Mouse (Mus musculus): ENCODE measurements at regions not wholly inside any gene's neighbourhood (a gene's known extent, or its start where the extent isn't known, plus 50 kb on each side); places are given as distances from the start of the nearest gene placed in this dataset.

- DNase-seq (ENCODE audit: low read depth): no peak
- no peak for TF ChIP-seq POLR2A (IDR thresholded peaks at IDR 0.05; ENCODE audit: borderline replicate concordance, extremely low read depth, insufficient read depth, insufficient read length, poor library complexity, severe bottlenecking)
- no peak for TF ChIP-seq CTCF (IDR thresholded peaks at IDR 0.05; ENCODE audit: borderline replicate concordance, extremely low read depth, insufficient read depth, insufficient read length)
Measured at GRCm38 (mm10) chr14:25223091-25223490, 235.9 kb upstream of the Zmiz1 start.

- DNase-seq (ENCODE audit: low read depth): peak; percentile 67
- TF ChIP-seq POLR2A (IDR thresholded peaks at IDR 0.05; ENCODE audit: borderline replicate concordance, extremely low read depth, insufficient read depth, insufficient read length, poor library complexity, severe bottlenecking) (no peak), CTCF (IDR thresholded peaks at IDR 0.05; ENCODE audit: borderline replicate concordance, extremely low read depth, insufficient read depth, insufficient read length) (no peak)
Measured at GRCm38 (mm10) chr14:25225214-25225613, 233.8 kb upstream of the Zmiz1 start.

DNA sequence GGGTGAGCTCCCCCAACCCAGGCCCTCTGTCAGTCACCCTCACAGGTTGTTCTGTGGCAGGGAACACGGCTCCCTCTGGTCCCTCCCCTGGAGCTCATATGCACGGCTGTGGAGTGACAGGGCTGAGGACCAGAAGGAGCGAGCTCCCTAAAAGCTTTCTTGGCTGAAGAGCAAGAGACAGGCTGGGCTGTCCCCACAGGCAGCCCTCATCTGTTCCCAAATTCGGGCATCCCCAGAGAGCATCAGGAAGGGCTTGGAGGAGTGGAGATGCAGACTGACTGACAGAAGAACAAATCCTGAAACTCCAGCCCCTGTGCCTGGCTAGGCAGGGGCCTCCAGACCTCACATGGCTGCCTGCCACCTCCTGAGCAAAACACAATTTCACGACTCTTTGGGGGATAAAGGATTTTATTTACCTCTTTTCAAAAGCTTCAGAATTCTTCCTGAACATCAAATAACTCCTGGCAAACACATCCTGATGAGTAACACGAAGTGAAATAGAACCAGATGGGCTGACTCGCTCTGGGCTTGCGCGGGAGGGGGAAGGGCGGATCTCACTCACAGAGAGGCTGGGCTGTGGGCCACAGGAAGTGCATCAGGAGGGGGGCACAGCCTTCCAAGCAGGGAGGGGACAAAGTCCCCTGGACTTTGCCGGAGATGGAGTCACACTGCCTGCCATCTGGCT lies 232.7 kb upstream of the Zmiz1 start:
- peak; percentile 96 for DNase-seq (ENCODE audit: low read depth)
- no peak for TF ChIP-seq CTCF (IDR thresholded peaks at IDR 0.05; ENCODE audit: borderline replicate concordance, extremely low read depth, insufficient read depth, insufficient read length)
- no peak for TF ChIP-seq POLR2A (IDR thresholded peaks at IDR 0.05; ENCODE audit: borderline replicate concordance, extremely low read depth, insufficient read depth, insufficient read length, poor library complexity, severe bottlenecking)

DNA sequence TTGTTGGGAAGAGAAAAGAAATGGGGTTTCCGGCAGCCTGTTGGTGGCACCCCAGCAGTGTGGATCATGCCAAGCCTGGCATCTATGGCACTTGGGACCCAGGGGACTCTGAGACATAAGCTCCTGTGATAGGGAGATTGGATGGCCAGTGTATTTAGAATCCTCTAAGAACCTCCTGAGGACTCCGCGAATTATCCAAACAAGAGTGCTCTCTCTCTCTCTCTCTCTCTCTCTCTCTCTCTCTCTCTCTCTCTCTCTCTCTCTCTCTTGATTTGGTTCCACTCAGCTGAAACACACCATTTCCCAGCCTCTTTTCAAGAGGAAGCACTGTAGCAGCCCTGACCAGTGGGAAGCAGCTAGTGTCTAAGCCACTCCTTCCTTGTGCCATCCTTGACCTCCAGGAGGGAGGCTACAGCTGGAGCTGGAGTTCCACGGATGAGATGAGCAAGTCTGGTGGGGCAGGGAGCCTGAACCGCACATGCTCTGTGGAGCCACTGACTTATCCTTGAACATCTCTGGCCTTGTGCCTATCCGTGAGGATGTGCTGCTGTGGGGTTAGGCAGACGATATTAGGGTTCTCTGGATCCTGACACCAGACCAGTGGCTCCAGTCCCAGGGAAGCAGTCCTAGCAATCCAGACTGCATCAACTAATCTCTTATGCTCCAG lies 232.0 kb upstream of the Zmiz1 start:
- TF ChIP-seq CTCF (IDR thresholded peaks at IDR 0.05; ENCODE audit: borderline replicate concordance, extremely low read depth, insufficient read depth, insufficient read length) (no peak), POLR2A (IDR thresholded peaks at IDR 0.05; ENCODE audit: borderline replicate concordance, extremely low read depth, insufficient read depth, insufficient read length, poor library complexity, severe bottlenecking) (no peak)
- DNase-seq (ENCODE audit: low read depth): no peak

- DNase-seq (ENCODE audit: low read depth): no peak
- TF ChIP-seq CTCF (IDR thresholded peaks at IDR 0.05; ENCODE audit: borderline replicate concordance, extremely low read depth, insufficient read depth, insufficient read length): no peak
- no peak for TF ChIP-seq POLR2A (IDR thresholded peaks at IDR 0.05; ENCODE audit: borderline replicate concordance, extremely low read depth, insufficient read depth, insufficient read length, poor library complexity, severe bottlenecking)
Measured at GRCm38 (mm10) chr14:25228321-25229047, 230.5 kb upstream of the Zmiz1 start.

- DNase-seq (ENCODE audit: low read depth): peak; percentile 69
- TF ChIP-seq CTCF (IDR thresholded peaks at IDR 0.05; ENCODE audit: borderline replicate concordance, extremely low read depth, insufficient read depth, insufficient read length): no peak
- TF ChIP-seq POLR2A (IDR thresholded peaks at IDR 0.05; ENCODE audit: borderline replicate concordance, extremely low read depth, insufficient read depth, insufficient read length, poor library complexity, severe bottlenecking): no peak
Measured at GRCm38 (mm10) chr14:25229569-25229968, 229.4 kb upstream of the Zmiz1 start.

DNA sequence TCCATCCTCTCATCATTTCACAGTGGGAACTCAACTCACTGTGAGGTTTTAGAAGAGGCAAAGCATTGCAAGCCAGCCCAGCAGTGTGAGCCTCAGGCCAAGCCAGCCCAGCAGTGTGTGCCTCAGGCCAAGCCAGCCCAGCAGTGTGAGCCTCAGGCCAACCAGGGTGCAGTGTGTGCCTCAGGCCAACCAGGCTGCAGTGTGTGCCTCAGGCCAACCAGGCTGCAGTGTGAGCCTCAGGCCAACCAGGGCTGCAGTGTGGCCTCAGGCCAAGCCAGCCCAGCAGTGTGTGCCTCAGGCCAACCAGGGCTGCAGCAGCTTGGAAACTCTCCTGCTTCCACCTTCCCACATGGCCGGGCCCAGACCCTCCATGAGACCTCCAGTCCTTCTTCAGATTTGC lies 227.1 kb upstream of the Zmiz1 start:
- peak; percentile 66 for DNase-seq (ENCODE audit: low read depth)
- TF ChIP-seq CTCF (IDR thresholded peaks at IDR 0.05; ENCODE audit: borderline replicate concordance, extremely low read depth, insufficient read depth, insufficient read length) (no peak), POLR2A (IDR thresholded peaks at IDR 0.05; ENCODE audit: borderline replicate concordance, extremely low read depth, insufficient read depth, insufficient read length, poor library complexity, severe bottlenecking) (no peak)

DNA sequence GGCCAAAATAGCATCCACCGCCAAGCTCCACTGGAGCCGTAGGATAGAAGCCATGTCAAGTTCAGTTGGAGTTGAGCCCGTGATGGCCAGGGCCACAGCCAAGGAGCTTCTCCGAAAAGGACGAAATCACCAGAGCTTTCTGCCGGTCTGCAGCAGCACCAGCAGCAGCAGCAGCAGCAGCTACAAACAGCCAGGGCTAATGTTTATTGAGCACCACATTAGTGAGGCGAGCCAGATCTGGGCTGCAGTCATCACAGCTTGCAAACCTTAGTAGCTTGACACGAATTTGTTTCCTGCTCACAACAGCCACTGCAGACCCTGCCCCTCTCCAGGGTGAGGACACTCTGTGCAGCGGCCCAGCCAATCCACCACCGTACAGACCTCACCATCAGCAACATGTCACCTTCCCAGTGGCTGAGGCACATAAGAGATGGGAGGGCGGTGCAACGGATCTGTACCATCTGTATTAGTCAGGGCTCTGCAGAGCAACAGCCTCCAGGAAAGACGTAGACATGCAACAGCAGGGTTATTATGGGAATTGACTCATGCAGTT lies 222.5 kb upstream of the Zmiz1 start:
- TF ChIP-seq POLR2A (IDR thresholded peaks at IDR 0.05; ENCODE audit: borderline replicate concordance, extremely low read depth, insufficient read depth, insufficient read length, poor library complexity, severe bottlenecking): no peak
- no peak for TF ChIP-seq CTCF (IDR thresholded peaks at IDR 0.05; ENCODE audit: borderline replicate concordance, extremely low read depth, insufficient read depth, insufficient read length)
- peak; percentile 41 for DNase-seq (ENCODE audit: low read depth)

DNA sequence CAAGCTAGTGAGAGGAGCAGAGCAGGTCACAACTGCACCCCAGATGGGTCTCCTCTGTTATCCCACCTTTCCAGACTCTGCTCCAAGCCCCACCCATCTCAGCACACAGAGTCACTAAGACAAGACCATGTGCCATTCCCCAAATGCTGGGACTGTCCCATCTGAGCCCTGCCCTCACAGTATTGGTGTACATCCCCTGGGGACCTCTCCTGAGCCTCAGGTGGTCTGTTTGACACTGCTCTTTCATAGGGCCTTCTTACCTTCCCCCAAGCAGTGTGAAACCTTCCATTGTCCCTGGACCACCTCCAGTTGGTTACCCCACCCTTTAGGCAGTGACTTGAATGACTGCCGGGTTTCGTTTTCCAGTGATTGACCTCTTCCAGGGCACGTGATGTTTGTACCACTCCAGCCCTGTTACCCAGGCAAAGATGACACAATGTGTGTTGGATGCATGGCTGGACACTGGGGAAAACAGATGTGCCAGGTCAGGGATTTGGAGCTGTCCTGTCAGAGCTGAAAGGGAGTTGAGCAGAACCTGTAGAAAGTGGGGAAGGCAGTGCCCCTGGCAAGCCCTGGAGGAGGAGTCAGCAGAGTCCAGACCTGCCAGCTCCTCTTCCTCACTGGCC lies 219.5 kb upstream of the Zmiz1 start:
- TF ChIP-seq POLR2A (IDR thresholded peaks at IDR 0.05; ENCODE audit: borderline replicate concordance, extremely low read depth, insufficient read depth, insufficient read length, poor library complexity, severe bottlenecking) (no peak), CTCF (IDR thresholded peaks at IDR 0.05; ENCODE audit: borderline replicate concordance, extremely low read depth, insufficient read depth, insufficient read length) (no peak)
- no peak for DNase-seq (ENCODE audit: low read depth)

DNA sequence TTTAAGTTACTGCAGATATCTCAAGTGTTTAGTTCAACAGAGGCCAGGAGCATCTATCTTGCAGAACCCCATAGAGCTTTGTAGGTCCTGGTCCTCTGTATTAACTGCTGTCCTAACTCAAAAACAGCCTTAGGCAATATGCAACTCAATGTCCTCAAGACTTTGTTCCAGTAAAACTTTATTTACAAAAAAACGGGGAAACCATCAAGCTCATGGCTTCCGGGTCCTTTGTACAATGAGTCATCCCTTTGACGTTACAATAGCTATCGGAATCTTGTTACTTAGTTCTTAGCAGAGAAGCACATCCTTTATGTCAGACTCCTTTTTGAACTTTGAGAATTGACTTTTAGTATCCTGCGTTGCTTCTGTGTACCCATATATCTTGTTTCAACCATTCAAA lies 216.2 kb upstream of the Zmiz1 start:
- TF ChIP-seq POLR2A (IDR thresholded peaks at IDR 0.05; ENCODE audit: borderline replicate concordance, extremely low read depth, insufficient read depth, insufficient read length, poor library complexity, severe bottlenecking) (no peak), CTCF (IDR thresholded peaks at IDR 0.05; ENCODE audit: borderline replicate concordance, extremely low read depth, insufficient read depth, insufficient read length) (no peak)

GRCm38 (mm10) chr14:25243289-25243688 lies 215.7 kb upstream of the Zmiz1 start:
- DNase-seq (ENCODE audit: low read depth): peak; percentile 62
- TF ChIP-seq CTCF (IDR thresholded peaks at IDR 0.05; ENCODE audit: borderline replicate concordance, extremely low read depth, insufficient read depth, insufficient read length) (no peak), POLR2A (IDR thresholded peaks at IDR 0.05; ENCODE audit: borderline replicate concordance, extremely low read depth, insufficient read depth, insufficient read length, poor library complexity, severe bottlenecking) (no peak)

More for the DNA sequence above, 216.2 kb upstream of the Zmiz1 start:
- no peak for DNase-seq (ENCODE audit: low read depth)

Measured in brain, embryonic 14.5 days (tissue).